Mouse (Mus musculus) midbrain, embryonic 12.5 days (tissue): ENCODE measurements at regions not wholly inside any gene's neighbourhood (a gene's known extent, or its start where the extent isn't known, plus 50 kb on each side); places are given as distances from the start of the nearest gene placed in this dataset.
"Not testable (repeated sequence)": the region's sequence is repeated elsewhere in the genome, so short reads cannot be mapped to it uniquely, and the experiment has no call there.

ENCODE experiments used
- ATAC-seq: fragments of 200-750 bp; cut with Nextera tagmentation; 2 replicates; pipeline ENCODE4 v1.8.0; 2017; ENCODE audit warnings: low read depth, moderate TSS enrichment, moderate library complexity; ENCODE audit not compliant: low FRiP score
- H3K27ac ChIP-seq: fragments of 300-500 bp; sonication (generic); replicated peaks from 2 replicates; pipeline ENCODE4 v1.5.1; 2016; ENCODE audit warnings: mild to moderate bottlenecking
- H3K27me3 ChIP-seq: fragments of 300-500 bp; sonication (generic); 2 replicates; pipeline ENCODE4 v1.6.1; 2016; ENCODE audit warnings: mild to moderate bottlenecking
- H3K36me3 ChIP-seq: fragments of 300-500 bp; sonication (generic); 2 replicates; pipeline ENCODE4 v1.6.1; 2016
- H3K4me1 ChIP-seq: fragments of 300-500 bp; sonication (generic); 2 replicates; pipeline ENCODE4 v1.6.1; 2016
- H3K4me2 ChIP-seq: fragments of 300-500 bp; sonication (generic); replicated peaks from 2 replicates; pipeline ENCODE4 v1.6.1; 2016; ENCODE audit warnings: mild to moderate bottlenecking, moderate library complexity
- H3K4me3 ChIP-seq: fragments of 300-500 bp; sonication (generic); 2 replicates; pipeline ENCODE4 v1.5.1; 2016; ENCODE audit warnings: mild to moderate bottlenecking
- H3K9ac ChIP-seq: fragments of 300-500 bp; sonication (generic); replicated peaks from 2 replicates; pipeline ENCODE4 v1.6.1; 2016; ENCODE audit warnings: mild to moderate bottlenecking, moderate library complexity
- H3K9me3 ChIP-seq: fragments of 300-500 bp; sonication (generic); 2 replicates; pipeline ENCODE4 v1.6.1; 2016; ENCODE audit warnings: mild to moderate bottlenecking
- WGBS: fragments of 180-500 bp; shearing (Covaris S2); methylation state at CpG from one replicate; pipeline ENCODE4 v1.1.7; 2016; 5-methylcytosine and 5-hydroxymethylcytosine counted together

- WGBS, result 51% methylated on average over 9 of the region's 9 CpGs
- Histone ChIP-seq H3K36me3 (no peaks in the 10 kb centered on the region), H3K27me3 (peaks cover 19% of the 10 kb centered on the region), H3K9ac (no peak overlapping the region), H3K9me3 (no peaks in the 10 kb centered on the region), H3K27ac (no peak overlapping the region), H3K4me3 (no peak overlapping the region), H3K4me2 (no peak overlapping the region), H3K4me1 (no peaks in the 10 kb centered on the region)
- no peak for ATAC-seq
Measured at GRCm38 (mm10) chr9:32936462-32936861, 300.4 kb downstream of the Ets1 start.

DNA sequence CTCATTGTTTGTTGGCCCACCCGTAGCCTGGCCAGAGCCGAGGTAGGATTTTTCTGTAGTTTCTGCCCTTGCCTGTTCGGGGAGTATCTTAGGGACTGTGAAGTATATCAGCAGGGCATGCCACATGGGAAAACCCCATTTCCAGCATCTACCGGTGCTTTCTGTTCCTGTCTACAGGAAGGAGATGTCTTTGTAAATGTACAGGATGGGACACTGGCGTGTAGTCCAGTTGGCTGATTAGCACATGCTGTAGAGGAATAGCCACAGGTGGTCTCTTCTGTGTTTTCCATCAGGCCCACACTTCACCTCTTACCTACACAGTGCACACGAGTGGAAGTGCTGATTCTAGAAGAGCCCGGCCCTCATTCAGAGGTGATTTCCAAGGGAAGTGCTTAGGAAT lies 301.4 kb downstream of the Ets1 start:
- Histone ChIP-seq H3K4me2 (no peak overlapping the region), H3K36me3 (no peaks in the 10 kb centered on the region), H3K9me3 (no peaks in the 10 kb centered on the region), H3K27me3 (peaks cover 20% of the 10 kb centered on the region), H3K4me1 (no peaks in the 10 kb centered on the region), H3K9ac (no peak overlapping the region), H3K27ac (no peak overlapping the region), H3K4me3 (no peak overlapping the region)
- WGBS, result 84% methylated on average over 7 of the region's 7 CpGs
- no peak for ATAC-seq

GRCm38 (mm10) chr9:32938857-32939256 lies 302.8 kb downstream of the Ets1 start:
- 88% methylated on average over 6 of the region's 6 CpGs for WGBS
- Histone ChIP-seq H3K9me3 (no peaks in the 10 kb centered on the region), H3K27ac (no peak overlapping the region), H3K4me1 (no peaks in the 10 kb centered on the region), H3K4me2 (no peak overlapping the region), H3K27me3 (peaks cover 28% of the 10 kb centered on the region), H3K36me3 (no peaks in the 10 kb centered on the region), H3K9ac (no peak overlapping the region), H3K4me3 (no peak overlapping the region)
- no peak for ATAC-seq

DNA sequence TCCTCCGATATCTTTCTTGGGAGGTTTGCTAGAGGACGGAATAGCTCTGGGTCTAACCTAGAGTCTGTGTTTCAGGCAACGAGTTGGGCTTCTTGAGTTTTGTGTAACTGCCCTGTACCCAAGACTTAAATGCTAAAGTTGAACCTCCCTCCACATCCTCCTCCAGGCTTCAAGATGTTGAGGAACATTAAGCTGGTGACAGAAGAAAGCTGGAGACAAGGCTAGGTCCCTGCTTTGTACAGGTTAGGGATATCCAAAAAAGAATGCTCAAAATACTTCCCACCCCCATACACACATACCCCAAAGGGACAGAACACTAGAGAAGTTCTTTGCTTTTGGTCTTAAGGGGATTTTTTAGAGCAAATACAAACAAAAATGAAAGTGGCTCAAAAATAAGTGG lies 303.6 kb downstream of the Ets1 start:
- no peak overlapping the region for H3K27ac ChIP-seq
- no peak for ATAC-seq
- H3K4me3 ChIP-seq, result no peak overlapping the region
- WGBS, result 93% methylated on average over 3 of the region's 3 CpGs
- H3K9ac ChIP-seq, result no peak overlapping the region
- H3K4me1 ChIP-seq, result no peaks in the 10 kb centered on the region
- peaks cover 28% of the 10 kb centered on the region for H3K27me3 ChIP-seq
- no peaks in the 10 kb centered on the region for H3K9me3 ChIP-seq
- H3K4me2 ChIP-seq, result no peak overlapping the region
- H3K36me3 ChIP-seq, result no peaks in the 10 kb centered on the region

DNA sequence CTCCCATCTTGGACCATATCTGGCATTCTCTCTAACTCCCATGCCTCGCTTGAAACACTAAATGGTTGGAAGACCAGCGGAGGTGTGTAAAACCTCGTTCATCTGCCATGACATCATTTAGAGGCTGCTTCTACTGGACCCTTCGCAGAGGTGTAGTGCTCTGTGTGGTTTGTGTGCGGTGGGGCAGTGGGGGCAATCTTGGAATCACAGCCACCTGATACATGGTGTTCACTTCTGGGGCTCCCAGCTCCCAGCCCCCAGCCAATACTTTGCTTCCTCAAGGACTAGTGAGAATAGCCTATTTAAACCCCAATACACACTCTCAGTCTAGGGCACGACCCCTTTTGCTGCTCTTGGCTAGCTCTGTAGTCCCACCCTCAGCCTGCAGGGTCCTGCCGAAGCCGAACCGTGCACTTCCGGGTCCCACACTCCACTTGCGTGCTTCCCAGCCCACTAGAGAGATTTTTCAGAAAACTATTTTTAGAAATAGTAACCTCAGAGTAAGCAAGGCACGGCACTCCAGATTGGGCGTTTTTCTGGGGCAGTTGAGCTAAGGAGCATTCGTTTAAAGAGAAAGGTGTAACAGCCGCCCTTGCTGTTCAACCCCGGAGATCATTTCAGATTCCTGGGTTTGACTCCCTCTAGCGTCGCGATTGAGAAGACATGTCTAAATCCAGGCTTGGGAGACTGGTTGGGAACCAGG lies 304.2 kb downstream of the Ets1 start:
- H3K9ac ChIP-seq, result peak overlapping the region; percentile 44
- no peaks in the 10 kb centered on the region for H3K36me3 ChIP-seq
- peak; percentile 89 for ATAC-seq
- peak overlapping the region; percentile 52 for H3K4me3 ChIP-seq
- WGBS, result 20% methylated on average over 19 of the region's 19 CpGs
- no peaks in the 10 kb centered on the region for H3K9me3 ChIP-seq
- no peaks in the 10 kb centered on the region for H3K4me1 ChIP-seq
- H3K4me2 ChIP-seq, result peak overlapping the region; percentile 64
- peaks cover 28% of the 10 kb centered on the region for H3K27me3 ChIP-seq
- no peak overlapping the region for H3K27ac ChIP-seq

- Histone ChIP-seq H3K9ac (no peak overlapping the region), H3K4me1 (no peaks in the 10 kb centered on the region), H3K27ac (no peak overlapping the region), H3K9me3 (no peaks in the 10 kb centered on the region), H3K36me3 (no peaks in the 10 kb centered on the region), H3K27me3 (peaks cover 28% of the 10 kb centered on the region), H3K4me3 (peak overlapping the region; percentile 52), H3K4me2 (peak overlapping the region; percentile 64)
- 38% methylated on average over 12 of the region's 12 CpGs for WGBS
- ATAC-seq, result peak; percentile 54; the same call in 1 of the 2 replicates
Measured at GRCm38 (mm10) chr9:32940919-32941767, 305.1 kb downstream of the Ets1 start.

DNA sequence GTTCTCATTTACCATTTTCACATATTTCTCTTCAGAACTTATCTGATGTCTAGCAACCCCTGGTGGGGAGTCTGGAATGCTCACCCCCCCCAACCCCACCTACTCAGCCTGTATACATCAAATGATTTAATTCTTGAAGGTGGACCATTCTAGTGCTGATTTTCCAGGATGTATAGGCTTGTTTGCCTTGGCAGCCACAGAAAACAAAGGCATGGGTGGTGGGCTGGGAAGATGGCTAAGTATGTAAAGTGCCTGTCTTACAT lies 305.7 kb downstream of the Ets1 start:
- H3K9ac ChIP-seq, result no peak overlapping the region
- H3K27me3 ChIP-seq, result peaks cover 28% of the 10 kb centered on the region
- no peak overlapping the region for H3K27ac ChIP-seq
- no peaks in the 10 kb centered on the region for H3K4me1 ChIP-seq
- no peak overlapping the region for H3K4me3 ChIP-seq
- no peak overlapping the region for H3K4me2 ChIP-seq
- no peaks in the 10 kb centered on the region for H3K36me3 ChIP-seq
- H3K9me3 ChIP-seq, result no peaks in the 10 kb centered on the region
- no peak for ATAC-seq

- H3K27ac ChIP-seq, result no peak overlapping the region
- peaks cover 10% of the 10 kb centered on the region for H3K27me3 ChIP-seq
- no peak overlapping the region for H3K4me3 ChIP-seq
- H3K36me3 ChIP-seq, result no peaks in the 10 kb centered on the region
- no peak overlapping the region for H3K4me2 ChIP-seq
- no peak overlapping the region for H3K9ac ChIP-seq
- no peak for ATAC-seq
- WGBS, result 85% methylated on average over 3 of the region's 3 CpGs
- H3K4me1 ChIP-seq, result no peaks in the 10 kb centered on the region
- no peaks in the 10 kb centered on the region for H3K9me3 ChIP-seq
Measured at GRCm38 (mm10) chr9:32947221-32947620, 311.2 kb downstream of the Ets1 start.

DNA sequence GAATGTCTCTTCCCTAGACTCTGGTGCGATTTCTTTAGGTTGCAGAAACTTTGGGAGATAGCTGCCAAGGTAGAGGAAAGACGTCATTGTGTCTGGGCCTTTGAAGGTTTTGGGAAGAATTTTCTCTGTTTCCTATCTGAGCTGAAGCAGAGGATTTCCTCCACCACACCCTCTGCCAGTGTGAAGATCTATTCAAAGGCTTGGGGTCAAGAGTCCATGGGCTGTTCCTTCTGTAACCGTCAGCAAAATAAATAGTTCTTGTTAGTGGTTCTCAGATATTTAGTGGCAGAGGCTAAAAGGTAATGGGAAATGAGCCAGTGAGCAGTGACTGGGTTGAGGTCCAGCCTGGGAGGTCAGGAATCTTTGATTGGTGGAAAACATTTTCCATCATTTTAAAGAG lies 313.0 kb downstream of the Ets1 start:
- no peaks in the 10 kb centered on the region for H3K4me1 ChIP-seq
- no peak for ATAC-seq
- no peaks in the 10 kb centered on the region for H3K9me3 ChIP-seq
- WGBS, result 78% methylated on average over 3 of the region's 3 CpGs
- no peaks in the 10 kb centered on the region for H3K27me3 ChIP-seq
- H3K36me3 ChIP-seq, result no peaks in the 10 kb centered on the region
- H3K27ac ChIP-seq, result no peak overlapping the region
- H3K4me2 ChIP-seq, result no peak overlapping the region
- H3K9ac ChIP-seq, result no peak overlapping the region
- no peak overlapping the region for H3K4me3 ChIP-seq

- Histone ChIP-seq H3K27me3 (no peaks in the 10 kb centered on the region), H3K4me3 (no peak overlapping the region), H3K4me2 (no peak overlapping the region), H3K4me1 (no peaks in the 10 kb centered on the region), H3K27ac (no peak overlapping the region), H3K36me3 (no peaks in the 10 kb centered on the region), H3K9ac (no peak overlapping the region), H3K9me3 (no peaks in the 10 kb centered on the region)
- WGBS, result 81% methylated on average over 3 of the region's 3 CpGs
- no peak for ATAC-seq
Measured at GRCm38 (mm10) chr9:32958716-32959115, 322.7 kb downstream of the Ets1 start.

- H3K27me3 ChIP-seq, H3K9ac ChIP-seq, ATAC-seq, H3K4me2 ChIP-seq, H3K36me3 ChIP-seq, H3K9me3 ChIP-seq, H3K4me3 ChIP-seq, H3K27ac ChIP-seq, H3K4me1 ChIP-seq: not testable (repeated sequence)
Measured at GRCm38 (mm10) chr9:32959468-32959867, 323.4 kb downstream of the Ets1 start.

- Histone ChIP-seq H3K27ac (no peak overlapping the region), H3K36me3 (no peaks in the 10 kb centered on the region), H3K27me3 (no peaks in the 10 kb centered on the region), H3K4me3 (no peak overlapping the region), H3K4me1 (no peaks in the 10 kb centered on the region), H3K4me2 (no peak overlapping the region), H3K9ac (no peak overlapping the region), H3K9me3 (no peaks in the 10 kb centered on the region)
- WGBS, result 94% methylated on average over 5 of the region's 5 CpGs
- ATAC-seq, result no peak
Measured at GRCm38 (mm10) chr9:32962679-32963205, 326.7 kb downstream of the Ets1 start.
